Mouse (Mus musculus) right cerebral cortex, postnatal 4 days (tissue): Measurements from ENCODE around the gene Parp16.
"Not testable (repeated sequence)": the region's sequence is repeated elsewhere in the genome, so short reads cannot be mapped to it uniquely, and the experiment has no call there.

ENCODE experiments used
- DNase-seq: peaks from one replicate; pipeline ENCODE4 v3.0.0-alpha.2; 2022

Parp16 gene

DNA sequence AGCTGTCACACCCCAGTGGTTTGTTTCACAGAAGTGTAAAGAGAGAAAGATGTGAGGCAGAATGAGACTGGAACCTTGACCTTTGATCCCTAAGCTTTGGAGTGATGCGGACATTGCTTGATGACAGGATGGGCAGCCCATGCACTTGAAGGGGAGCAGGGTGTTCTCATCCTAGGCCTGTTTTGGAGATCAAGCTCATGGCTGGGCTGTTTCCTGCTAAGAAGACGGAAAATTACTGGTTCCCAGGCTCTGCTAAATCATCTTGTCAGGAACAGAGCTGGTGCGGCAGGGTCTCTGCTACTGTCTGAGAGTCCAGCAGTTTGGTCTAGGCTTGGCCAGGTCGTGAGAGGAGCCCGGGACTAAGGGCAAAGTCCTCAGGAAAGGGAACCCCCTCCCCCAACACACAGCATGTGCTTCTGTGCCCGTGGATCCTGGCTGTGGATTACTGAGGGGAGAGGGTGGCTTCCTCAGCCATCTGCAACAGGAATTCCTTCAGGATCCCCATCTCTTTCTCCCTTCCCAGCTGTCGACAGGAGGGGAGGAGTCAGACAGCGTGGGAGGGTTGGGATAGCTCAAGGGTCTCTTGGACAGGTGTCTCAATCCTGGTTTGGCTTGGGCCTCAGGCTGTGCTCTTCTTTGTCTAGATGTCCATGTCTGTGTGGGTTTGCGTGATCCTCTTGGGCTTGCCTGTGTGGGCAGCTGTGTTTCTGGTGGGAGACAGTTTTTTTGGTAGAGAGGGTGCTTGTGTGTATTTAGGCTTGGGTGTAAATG, 49.1 kb downstream of the Parp16 start:
- no peak for DNase-seq

DNA sequence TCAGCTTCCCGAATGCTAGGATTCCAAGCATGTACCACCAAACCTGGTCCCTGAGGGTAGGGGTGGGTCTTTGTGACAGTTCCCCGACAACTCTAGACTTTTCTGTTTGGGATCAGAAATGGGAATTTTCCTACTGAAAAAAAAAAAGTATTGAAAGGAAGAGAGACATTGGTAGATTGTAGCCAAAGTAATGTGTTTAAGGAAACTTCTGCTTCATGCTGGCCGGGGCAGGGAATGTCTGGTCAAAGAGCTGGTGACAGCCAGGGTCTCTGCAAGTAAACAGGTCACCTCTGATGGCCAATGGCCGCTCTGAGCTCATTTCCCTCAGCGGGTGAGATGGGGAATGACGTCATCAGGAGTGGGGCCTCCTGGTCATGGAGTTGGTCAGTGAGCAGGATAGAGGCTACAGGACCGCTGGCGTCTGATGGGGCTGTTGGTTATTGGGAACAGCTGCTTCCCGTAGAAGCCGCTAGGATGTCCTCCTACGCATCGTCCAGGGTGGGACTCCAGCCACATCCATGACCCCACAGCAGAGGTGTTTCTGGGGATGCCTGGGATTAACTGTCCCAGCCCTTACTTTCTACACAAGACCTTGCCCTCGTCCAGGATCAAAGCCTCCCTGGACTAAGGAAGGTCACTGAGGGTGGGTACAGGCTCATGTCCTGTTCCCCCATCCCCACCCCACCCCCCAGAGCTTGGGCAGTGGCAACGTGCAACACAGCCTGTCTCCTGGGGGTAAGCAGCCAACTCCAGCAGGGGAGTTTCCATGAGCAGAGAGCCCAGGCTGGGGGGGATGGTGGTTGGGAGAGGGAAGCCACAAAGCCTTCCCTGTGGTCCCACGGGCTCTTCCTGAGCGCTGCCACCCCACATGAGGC, 52.6 kb downstream of the Parp16 start:
- no peak for DNase-seq

DNA sequence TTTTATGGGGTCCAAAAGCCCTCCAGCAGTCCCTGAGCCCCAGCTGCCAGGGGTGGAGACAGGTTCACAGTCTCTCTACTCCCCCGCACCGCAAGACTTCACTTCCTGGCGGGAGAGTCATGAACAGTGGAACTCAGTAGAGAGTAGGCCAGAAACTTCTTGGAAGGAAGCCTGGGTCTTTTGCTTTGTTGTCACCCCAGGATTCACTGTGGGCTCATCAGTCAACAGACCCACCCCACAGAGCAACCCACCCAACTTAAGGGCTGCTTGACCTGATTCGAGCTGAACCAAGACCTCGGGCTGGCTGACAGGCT, 53.2 kb downstream of the Parp16 start:
- no peak for DNase-seq

DNA sequence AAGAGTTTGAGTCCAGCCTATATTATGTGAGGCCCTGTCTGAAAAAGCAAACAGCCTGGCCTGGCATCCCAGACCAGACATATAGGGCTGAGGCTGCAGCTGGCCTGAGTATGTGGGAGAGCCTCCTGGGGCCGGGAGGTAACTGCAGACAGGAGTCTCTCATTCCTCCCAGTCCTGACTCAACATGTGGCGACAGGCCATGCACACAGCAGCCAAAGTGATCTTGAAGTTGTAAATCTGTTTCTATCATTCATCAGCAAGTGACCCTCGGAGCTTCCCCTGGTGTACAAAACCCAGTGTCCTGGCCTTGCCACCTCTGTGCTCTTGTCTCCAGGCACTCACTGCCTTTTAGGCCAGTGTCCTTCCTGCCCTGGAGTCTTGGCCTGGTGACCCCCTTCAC, 56.9 kb downstream of the Parp16 start:
- DNase-seq = no peak

DNA sequence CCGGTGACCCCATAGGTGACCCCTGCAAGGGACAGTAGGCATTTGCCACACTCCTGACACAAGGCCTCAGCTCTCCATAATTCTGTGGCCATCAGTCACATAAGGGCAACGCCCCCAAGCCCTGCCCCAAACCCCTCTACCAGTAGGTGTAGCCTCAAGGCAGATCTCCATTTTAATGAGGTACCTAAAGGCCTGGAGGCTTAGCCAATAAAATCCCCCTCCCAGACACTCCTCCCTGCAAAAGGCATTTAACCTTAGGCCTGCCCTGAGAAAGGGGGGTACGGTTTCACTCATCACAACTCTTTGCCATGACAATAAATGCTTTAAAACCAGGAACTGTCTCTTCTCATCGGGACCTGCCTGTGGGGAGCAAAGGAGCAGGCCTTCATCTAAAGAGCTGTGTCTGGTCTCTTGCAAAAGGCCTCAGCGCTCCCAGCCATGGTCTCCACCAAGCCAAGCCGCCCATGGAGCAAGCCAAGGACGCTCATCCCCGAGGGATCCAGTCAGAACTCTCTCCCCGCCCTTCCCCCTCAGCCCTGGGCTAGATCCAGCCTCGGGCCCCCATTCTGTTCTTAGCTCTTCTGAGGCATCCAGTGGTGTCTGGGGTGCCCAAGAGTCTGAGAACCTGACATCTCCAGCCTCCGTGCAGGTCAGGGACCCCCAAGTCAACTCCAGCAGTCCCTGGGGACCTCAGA, 60.9 kb downstream of the Parp16 start:
- no peak for DNase-seq

DNA sequence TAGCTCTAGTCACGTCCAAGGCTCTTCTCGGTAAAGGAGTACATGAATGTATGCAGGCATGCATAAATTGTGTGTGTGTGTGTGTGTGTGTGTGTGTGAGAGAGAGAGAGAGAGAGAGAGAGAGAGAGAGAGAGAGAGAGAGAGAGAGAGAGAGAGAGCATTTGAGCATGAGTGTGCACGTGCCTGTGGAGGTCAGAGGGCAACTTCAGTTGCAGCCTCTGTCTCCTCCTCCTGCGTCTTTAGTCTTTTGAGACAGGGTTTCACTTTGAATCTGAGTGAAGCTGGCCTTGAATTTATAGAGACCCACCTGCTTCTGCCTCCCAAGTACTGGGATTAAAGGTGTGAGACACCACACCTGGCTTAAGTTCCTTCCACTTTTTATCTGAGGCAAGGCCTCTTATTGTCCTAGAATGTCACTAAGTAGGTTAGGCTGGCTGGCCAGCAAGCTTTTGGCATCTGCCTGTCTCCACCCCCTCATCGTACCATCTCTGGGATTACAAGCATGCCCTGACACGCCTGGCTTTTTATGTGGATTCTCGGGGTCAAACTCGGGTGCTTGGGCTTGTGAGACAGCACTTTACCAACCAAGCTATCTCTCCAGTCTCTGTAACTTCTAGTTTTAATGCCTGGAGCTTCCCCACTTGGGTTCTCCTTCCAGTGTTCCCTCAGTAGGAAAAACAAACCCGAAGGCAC, 62.2 kb downstream of the Parp16 start:
- DNase-seq = no peak

DNA sequence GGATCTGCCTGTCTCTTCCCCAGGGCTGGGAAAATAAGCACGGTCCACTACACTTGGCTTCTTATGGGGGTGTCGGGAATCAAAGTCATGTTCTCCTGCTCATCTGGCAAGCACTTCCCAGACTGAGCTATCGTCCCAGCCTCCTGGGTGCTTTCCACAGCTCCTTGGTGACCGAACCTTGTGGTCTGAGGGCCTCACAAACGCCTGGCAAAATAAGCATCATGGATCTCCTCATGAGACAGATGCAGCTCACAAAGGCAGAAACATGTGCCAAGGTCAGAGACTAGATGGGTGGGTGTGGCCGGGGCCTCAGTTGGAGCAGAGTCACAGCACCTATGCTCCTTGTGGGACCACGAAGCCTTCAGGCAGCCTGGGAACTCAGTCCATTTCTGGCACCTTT, 64.2 kb downstream of the Parp16 start:
- DNase-seq = no peak

DNA sequence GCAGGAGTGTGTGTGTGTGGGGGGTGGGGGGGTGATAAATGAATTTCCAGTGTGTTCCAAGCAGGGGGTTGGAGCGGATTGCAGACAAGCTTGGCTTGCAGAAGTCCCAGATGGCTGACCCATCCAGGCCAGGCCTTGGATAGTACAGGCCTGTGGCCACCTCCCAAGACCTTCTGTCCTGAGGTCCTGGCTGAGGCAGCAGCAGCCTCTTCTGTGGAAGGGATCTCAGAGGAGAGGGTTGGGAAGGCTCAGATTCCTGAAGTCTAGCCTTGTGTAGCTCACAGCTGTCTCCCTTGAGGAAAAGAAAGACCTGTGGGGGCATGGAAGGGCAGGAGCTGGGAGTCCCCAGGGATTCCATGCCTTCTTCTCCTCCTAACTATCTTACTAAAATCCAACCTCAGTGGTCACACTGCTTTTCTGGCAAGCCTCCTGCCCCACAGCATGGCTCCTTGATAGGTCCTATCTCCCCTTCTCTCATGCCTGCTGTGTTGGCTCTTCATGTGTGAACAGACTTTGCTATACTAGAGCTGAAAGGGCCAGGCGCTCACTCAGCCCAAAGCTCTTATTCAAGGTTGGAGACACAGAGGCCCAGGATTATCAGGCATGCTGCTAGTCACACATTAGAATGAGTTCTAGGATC, 66.6 kb downstream of the Parp16 start:
- DNase-seq = no peak

DNA sequence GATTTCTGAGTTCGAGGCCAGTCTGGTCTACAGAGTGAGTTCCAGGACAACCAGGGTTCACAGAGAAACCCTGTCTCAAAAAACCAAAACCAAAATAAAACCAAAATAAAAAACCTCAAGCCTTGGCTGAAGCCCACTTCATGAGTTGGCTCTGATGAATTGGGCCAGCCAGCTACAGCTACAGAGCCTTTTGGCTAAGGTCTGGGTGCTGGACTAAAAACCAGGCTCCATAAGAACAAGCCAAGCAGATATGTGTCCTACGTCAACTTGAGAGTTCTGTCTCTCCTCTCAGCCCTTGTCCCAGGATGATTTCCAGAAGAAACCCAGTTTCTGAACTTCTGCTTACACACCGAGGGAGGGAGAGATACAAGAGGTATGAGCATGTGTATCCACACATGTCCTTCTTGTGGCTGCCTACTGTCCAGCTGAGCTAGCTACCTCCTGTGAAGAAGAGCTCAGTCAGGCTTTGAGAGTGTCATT, 67.5 kb downstream of the Parp16 start:
- DNase-seq = no peak

DNA sequence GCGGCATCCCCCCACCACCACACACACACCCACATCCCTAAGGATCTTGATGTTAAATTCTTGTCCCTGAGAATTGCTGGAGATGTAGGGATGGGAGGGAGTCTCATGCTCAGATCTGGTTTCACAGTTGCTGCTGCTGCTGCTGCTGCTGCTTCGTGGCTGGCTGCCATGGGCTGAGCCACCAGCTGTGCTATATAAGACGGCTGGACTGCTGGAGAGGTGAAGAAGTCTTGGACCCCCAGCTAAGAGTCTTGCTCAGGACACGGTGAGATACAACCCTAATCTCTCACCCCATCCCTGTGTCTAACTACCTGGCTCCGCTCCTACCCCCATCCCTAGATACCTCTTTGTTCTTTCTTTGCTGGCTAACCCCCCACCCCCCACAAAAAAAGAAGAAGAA, 69.8 kb downstream of the Parp16 start, which contains the start of gene Cilp:
Cilp (plus strand) TSS at position 222 of the 400 bp plus-strand sequence.
- DNase-seq = no peak

DNA sequence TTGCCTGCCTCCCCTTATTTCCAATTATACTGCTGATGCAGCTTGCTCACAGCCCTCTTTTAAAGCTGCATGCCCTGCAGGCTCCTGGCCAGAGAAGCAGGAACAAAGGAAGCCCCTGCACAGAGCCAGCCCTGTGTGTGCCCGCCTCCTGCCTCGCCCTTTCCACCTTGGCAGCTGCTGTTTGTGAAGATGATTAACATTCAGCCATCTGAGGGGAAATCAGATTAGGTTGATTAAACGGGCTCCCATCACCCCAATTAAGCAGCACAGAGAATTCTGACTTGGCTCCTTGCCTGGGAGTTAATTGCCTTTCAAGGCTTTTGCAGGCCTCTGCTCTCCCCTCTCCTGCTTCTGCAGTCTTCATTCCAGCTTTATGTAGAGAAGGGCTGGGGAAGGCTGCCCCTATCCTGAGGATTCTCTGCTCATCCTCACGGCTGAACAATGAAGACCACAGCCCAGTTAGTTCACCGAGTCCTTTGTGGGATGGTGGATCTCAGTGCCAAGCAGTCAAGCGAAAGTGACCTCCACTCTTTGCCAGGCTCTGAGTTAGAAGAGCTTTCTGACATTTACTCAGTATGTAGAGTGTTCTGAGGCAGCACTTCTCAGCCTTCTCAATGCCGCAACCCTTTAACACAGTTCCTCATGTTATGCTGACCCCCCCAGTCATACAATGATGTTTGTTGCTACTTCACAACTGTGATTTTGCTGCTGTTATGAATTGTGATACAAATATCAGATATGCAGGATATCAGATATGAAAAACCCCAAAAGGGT, 72.8 kb downstream of the Parp16 start:
- DNase-seq = peak; percentile 41

DNA sequence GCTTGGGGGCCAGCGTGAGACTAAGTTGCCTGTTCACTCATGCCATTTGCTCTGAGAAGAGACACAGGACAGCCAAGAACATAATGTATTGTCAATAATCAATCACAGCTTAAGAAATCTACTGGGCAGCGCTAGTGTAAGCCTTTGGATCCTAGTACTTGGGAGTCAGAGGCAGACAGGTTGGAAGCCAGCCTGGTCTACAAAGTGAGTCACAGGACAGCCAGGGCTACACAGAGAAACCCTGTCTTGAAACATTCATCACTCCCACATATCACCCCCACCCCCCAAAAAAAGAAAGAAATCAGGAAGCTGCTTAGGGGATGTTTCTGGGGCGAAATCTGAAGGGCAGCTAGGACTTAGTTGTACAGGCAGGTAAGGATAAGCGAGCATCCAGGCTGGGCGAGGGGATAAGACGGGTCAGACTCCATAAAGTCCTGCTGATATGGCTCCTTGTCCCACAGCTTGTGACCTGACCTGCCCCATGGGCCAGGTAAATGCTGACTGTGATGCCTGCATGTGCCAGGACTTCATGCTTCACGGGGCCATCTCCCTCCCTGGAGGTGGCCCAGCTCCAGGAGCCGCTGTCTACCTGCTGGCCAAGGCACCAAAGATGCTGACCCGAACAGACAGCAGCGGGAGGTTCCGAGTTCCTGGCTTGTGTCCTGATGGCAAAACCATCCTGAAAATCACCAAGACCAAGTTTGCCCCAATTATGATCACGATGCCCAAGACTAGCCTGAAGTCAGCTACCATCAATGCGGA, 78.1 kb downstream of the Parp16 start:
- DNase-seq = no peak

DNA sequence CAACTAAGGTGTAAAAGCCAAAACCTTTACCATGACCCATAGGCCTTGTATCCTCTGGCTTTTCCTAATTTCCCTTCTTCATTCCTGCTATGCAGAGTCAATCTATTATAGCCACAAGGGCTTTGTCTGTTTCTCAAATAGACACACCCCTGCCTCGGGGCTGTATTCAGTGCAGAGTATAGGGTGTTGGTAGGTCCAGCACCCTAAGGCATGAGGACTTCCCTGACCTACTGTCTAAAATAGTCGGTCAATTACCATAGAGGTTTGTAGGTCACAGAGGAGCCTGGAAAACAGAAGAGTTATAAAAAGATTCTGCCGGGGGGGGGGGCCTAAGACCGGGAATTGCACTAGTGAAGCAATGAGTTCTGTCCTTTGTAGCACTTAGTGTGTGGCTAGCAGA, 78.7 kb downstream of the Parp16 start:
- no peak for DNase-seq

DNA sequence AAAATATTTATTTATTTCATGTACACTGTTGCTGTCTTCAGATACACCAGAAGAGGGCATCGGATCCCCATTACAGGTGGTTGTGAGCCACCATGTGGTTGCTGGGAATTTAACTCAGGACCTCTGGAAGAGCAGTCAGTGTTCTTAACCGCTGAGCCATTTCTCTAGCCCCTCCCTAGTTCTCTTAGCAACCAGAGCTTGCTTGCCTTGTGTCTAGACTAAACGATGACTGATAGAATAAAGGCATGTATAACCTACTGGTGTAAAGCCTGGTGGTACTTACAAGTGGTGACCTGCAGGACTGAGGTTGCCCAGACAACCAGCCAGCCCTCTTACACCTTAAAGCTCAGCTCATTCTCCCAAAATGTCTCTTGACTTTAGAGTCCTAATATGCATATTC, 79.7 kb downstream of the Parp16 start:
- not testable (repeated sequence) for DNase-seq

DNA sequence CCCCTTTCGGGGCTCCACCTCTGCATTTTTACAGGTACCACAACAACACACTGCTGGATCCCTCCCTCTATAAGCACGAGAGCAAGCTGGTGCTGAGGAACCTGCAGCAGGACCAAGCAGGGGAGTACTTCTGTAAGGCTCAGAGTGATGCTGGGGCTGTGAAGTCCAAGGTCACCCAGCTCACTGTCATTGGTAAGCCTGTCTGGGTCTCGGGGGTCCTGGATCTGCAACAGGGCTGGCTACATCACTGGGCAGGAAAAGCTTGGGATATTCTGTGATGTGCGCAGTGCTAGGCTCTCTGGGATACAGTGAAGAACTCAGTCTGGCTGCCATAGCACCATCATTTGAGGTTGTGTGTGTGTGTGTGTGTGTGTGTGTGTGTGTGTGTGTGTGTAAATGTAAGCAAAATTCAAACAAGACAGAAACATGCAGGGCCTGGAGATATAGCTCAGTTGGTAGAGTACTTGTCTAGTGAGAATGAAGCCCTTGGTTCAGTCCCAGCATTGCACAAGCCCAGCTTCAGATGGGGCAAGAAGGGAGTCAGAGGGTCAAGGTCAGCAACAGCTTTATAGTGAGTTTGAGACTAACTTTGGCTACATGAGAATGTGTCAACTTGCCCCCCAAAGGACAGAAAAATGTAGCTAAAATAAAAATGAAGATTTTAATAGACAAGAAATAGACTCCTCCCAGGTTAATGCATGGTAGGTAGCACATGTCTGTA, 80.8 kb downstream of the Parp16 start:
- DNase-seq = no peak

DNA sequence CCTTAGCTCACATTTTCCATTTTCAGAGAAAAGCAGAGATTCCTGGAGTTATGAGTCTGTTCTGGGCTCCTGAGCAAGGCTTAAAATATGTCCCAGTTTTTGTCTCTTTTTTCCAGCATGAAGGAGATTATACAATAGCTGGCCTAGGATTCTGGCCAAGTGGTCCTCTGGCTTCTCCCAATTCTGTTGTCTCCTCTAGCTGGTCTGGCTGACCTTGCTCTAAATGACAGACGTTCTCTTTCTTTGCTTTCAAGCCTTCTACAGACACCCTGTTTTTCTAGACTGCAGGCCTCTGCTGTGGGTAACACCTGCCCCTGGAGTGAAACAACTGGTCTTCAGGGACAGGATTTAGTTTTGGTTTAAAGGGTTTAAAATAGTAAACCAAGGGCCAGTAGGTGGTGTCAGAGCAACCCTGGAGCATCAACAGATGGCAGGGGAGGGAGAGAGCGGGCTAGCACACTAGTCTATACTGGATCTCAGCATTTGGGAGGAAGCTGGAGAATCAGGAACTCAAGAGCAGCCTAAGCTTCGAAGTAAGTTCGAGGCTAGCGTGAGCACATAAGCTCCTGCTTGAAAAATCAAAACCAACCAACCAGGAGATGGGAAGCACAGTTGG, 86.5 kb downstream of the Parp16 start:
- no peak for DNase-seq

DNA sequence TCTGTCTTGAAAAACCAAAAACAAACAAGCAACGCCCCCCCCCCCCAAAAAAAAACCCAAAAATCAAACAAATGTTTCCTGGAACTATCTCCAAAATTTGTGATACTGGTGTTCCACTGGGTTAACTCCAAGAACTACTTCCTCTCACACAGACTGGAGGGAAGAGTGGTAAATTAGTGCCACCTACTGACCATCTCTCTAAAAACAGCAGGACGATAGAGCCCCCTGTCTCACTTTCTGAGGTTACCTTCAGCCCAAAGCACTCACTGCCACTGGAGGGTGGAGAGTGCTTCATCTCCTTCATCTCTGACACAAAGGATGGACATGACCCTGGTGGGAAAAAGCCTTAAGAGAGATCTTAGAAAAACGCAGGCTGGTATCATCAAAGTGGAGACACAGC, 88.1 kb downstream of the Parp16 start:
- no peak for DNase-seq

DNA sequence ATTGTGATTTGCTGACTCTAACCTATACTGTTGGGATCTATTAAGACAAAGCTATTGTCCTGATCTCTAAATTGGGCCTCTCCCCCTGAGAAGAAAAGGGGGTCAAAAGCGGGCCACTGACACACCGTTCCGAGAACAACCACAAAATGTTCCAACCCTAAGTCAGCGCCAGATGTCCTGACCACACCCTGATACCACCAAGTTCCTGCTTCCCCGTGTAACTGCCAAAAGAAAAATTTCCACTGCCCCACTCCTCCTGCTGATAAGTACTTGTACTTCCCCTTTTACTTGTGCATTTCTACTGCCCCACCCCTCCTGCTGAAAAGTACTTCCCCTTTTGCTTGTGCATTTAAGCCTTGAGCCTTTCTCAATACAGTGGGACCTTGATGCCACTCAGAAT, 93.1 kb downstream of the Parp16 start:
- not testable (repeated sequence) for DNase-seq
